Mouse (Mus musculus): Measurements from ENCODE around the gene Pygo2.

DNA sequence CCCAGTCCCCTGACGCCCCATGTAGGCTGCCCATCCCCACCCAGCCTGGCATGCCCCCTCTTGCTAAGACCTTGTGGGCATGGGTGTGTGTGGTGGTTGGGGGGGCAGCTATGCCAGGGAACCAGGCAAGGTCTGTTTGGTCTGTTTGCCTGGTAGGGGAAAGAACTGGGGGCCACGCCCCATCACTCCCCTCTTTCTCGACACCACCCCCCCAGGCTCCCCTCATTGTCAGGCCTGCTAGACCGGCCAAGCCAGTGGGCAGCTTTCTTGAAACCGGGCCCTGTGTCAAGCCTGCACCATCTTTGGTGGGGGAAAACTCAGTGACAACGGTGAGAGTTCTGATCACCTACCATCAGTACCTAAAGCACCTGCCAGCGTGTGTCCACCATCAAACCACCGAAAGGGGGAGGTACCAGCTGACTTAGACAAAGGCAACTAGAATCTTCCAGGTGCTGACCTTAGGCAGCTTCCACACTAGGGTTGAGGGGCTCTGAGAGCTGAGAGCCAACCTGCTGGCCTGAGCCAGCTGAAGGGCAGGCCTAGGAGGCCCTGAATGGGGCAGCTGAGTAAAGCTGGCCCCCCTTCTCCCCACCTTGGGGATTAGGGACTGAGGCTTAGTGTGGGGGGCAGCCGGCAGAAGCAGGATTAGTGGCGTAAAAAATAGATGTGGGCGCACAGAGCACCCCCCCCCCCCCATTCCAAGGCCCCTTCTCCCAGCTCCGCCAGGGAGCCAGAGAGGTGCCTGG is 45.5 kb upstream of the Pygo2 start:
- TF ChIP-seq CTCF (IDR thresholded peaks at IDR 0.05; ENCODE audit: extremely low read depth, insufficient read depth, insufficient read length, insufficient replicate concordance) (no peak), POLR2A (IDR thresholded peaks at IDR 0.05; ENCODE audit: low read depth, low read length) (no peak)
